Mouse (Mus musculus) frontal cortex, adult (tissue): ENCODE results near the gene Chst3.
"Not testable (repeated sequence)": the region's sequence is repeated elsewhere in the genome, so short reads cannot be mapped to it uniquely, and the experiment has no call there.

Experiments used
- ATAC-seq: cut with Nextera tagmentation; 2 replicates; pipeline ENCODE4 v1.9.2; 2017; ENCODE audit warnings: mild to moderate bottlenecking, moderate library complexity, mixed read lengths; ENCODE audit not compliant: low TSS enrichment

Gene Chst3

DNA sequence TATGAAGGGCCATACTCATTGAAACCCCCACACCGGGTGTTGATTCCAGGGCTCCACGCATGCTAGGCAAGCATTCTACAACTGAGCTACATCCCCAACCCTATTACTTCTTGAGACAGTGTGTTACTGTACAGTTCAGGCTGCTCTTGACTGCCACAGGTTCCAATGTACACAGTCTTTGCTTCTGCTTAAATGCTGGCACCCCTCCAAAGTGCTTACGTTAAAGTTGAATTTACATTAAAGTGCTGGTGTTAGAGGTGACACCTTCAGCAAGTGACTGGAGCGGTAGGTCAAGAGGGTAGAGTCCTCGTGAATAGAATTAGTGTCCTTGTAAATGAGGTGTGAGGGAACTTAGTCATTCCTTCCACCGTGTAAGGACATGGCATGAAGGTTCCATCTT, 19.7 kb downstream of the Chst3 start:
- no peak for ATAC-seq

DNA sequence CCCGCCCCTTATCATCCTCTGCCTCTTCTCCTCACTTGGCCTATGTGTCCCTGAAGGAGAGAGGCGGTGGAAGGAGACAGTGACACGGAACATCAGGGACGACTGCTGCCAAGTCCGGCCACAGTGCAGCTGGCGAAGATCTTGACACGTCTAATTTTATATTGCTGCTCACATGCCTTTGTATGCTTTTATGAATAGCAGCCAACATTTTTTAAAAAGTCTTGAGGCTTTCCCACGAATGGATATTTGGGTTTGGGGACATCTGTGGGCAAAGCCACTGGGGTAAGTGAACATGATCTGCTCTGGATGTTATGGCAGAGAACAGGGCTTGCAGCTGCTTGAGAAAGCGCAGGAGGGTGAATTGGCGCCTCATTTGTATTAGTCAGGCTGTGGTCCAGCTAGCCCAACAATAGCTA, 21.6 kb downstream of the Chst3 start:
- no peak for ATAC-seq

DNA sequence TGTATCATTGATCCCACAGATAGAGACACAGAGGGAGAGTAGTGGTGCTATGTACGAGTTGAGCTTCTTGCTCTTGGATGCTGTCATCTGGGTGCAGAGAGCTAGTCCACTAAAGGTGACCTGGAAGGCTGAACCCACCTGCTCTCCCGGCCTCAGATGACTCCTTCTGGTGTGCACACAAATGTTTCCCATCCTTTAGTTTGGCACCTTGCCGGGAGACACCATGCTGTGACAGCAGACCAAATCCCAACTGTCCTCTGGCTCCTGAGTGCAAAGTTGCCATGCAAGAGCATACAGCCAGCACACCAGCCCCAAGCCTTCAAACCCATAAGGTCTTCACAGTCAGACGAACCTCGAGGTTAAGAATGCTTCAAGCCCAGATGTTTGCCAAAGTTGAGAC, 22.1 kb downstream of the Chst3 start:
- ATAC-seq, result no peak

DNA sequence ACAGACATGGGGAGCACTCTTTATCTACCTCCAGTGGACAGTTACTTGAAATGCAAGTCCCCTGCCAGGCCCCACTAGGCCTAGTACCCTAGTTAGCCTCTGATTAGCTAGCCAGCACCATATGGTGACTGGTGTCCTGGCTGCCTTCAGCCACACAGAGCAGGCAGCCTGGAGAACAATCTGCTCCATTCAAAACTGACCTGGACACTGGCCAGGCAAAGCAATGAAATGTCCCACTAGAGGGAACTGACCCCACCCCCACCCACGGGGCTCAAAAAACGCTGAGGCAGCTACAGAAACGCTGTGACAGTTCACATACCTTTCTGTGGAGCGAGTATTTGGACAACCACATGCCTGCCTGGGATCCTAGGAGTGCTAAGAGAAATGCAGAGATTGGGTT, 24.0 kb downstream of the Chst3 start:
- ATAC-seq, result no peak

DNA sequence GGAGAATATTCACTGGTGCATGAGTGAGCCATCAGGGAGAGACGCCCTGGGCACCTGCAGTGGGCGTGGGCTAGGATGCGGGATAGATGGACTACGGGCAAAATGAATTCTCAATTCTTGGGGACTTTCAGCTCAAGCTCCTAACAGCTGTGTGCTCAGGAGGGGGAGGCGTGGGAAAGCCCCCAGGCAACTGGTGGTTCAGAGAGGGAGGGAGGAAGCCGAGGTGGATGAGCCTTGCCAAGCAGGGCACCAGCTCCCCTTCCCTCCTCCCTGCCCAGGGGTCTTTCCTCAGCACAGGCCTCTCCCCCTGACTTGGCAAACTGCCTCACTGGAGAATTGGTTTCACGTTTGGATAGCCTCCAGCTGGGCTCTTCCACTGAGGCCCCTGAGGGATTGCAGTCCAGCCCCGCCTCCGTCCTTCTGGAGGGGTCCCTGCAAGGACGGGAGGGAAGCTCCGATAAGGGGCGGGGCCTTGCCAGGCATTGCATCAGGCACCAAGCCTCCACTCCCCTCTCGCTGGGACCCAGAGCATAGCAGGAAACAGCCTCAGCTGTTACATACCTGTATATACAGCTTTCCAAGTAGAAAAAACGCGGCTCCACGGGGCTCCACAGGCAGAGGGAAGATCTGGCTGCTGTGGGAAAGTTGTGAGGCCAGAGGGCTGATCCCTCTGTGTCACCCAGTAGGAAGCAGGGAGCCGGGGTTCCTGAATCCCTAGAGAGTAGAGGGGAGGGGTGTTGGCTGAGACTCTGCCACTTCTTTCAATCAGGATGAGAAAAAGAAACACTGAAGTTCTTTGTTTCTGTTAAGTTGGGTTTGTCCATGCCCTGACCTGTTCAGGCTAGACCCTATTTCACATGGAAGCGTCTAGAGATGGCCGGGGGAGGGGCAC, 25.3 kb downstream of the Chst3 start:
- no peak for ATAC-seq

DNA sequence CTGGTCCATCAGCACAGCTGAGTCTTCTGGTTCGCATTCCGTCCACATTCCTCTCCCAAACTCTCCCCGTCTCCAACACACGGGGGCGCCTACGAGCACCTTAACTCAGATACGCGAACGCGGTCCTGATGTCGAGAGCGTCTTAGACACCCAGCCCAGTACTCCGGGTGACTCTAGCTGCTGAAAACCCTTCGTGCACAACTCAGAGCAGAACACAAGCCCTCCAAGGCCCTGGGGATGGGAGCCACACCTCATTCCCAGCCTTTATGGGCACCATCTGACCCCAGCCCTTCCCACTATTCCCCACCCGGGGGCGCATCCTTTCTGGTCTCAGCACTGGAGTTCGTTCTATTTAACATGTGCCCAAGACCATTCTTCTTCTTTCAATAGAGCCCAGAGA, 27.3 kb downstream of the Chst3 start:
- ATAC-seq, result peak; percentile 93

DNA sequence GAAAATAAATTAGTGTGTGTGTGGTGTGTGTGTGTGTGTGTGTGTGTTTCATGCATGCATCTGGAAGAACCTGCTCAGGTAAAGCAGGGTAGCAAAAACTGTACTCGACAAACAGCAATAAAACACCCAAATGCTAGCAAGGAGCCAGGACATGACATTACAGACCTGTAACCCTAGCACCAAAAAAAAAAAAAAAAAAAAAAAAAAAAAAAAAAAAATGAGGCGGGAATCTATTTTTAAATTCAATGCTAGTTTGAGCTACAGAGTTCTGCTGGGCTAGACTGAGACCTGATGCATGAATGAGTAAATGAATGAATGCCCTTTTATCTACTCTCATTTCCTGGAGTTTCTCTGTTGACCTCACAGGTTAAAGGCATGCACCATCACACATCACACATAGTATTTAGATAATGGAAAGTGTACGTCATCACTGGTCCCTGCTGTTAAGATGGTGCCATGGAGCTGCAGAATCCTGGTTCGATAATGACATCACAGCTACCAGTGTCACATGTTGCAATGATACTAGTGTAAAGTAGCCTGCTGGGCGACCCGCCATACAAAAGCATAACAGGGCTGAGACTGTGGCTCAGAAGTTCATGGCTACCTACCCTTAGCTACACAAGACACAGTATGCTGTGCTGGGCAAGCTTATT, 29.4 kb downstream of the Chst3 start:
- no peak for ATAC-seq

DNA sequence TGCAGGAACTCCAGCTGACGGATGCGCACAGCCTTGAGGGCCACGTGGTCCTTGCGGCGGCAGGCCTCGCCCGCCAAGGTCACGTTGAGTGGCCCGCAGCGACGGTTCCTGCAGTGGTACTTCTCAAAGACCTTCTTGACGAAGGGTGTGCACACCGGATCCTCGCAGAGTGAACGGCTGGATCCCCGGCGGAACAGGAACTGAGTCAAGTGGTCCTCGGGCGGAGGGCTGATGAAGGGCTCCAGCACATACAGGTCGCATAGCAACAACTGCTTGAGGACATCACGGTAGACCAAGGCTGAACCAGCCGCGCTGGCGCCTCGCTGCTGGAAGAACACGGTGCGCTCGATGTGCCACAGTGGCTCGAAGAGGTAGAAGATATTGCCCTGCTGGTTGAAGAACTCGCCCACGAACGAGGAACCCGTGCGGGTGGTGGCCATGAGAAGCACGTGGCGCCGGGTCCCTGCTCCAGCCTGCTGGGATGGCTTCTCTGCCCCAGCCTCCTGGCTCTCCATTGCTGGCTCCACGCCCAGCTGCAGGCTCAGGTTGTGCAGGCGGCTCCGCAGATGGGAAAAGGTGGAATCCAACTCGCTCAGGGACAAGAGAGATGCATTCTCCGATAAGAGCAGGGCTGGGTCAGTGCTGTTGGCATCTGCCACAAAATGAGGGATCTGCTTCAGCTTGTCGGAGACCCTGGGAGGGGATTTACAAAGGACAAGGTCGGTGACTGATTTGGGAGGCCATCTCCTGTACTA, 32.7 kb downstream of the Chst3 start:
- no peak for ATAC-seq

DNA sequence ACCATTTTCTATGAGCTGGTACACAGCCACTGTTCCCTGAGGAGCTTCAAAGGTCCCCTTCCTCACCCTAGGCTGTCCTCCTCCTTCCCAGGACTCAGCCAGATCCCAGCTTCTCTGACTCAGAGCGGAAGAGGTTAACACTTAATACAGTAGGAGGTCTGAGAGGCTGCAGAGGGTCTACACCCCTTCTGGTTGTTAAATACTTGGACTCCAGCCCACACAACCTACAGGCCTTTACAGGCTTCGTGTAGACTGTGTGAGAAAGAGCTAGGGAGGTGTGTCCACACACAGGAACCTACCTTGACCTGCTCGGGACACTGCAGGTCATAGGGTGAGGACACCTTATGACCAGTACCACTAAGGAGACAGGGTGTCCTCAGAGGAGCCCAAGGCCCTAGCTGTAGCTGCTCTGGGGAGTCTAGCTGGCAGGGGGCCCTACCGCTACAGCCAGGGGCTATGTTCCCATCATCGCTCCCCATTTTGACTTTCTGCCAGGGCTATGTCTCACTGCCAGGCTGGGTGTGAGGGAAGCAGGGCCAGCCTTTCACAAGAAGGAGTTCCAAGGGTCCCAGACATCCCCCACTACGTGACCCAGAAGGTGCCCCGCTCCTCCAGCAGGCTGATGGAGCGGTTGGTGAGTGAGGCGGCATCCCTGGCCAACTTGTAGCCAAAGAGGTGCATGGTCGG, 33.9 kb downstream of the Chst3 start:
- no peak for ATAC-seq

DNA sequence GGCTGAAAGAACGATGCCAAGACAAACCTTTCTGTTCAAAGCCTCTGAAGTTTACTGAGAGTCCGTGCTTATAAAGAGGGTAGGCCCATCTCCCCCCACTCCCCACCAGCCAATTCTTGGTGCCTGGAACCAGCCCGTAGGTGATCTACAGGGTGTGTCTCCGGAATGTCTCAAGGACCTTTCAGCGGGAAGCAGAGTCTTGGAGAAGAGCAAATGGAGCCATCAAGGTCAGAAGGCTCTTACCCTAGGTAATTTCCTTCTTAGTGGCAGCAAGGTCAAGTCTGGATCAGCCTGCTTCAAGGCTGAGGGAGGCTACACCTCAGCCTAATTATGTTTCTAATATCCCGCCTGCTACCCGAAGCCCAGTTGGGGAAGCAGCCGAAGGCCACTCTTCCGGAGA, 43.8 kb downstream of the Chst3 start:
- ATAC-seq, result not testable (repeated sequence)

DNA sequence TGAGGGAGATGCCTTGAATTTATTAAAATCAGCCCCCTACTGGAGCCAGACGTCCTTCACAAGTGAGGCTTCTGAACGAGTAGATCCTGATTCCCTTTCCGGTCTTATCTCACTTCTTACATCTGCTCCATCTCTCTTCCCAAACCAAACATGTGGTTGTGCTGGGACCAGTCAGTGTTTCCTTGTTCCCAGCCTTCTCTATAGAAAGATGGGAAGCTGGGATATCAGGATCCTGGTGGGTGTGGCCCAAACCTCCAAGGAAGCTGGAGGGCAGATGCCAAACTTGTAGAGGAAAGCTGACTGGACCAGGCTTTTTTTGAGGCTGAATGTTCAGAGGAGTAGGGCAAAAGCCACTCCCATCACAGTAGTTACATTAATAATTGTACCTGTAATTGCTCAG, 44.6 kb downstream of the Chst3 start:
- no peak for ATAC-seq

DNA sequence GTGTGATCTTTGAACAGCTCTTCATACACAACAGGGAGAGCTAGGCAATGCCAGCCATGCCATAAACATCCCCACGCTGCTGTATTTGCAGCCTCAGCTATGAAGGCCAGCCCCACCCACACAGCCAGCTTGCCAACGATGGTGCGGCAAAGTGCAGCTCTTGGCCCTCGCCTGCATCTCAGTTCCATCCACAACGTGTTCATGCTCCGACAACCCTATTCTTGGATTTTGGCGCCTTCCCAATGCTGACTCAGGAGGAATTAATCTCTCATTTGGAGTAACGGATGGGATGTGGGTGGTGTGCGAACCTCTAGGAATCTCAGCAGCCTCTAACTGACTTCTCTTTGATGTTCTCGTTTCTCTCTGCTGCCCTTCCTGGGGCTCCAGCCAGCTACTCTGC, 46.0 kb downstream of the Chst3 start:
- ATAC-seq, result peak; percentile 97

DNA sequence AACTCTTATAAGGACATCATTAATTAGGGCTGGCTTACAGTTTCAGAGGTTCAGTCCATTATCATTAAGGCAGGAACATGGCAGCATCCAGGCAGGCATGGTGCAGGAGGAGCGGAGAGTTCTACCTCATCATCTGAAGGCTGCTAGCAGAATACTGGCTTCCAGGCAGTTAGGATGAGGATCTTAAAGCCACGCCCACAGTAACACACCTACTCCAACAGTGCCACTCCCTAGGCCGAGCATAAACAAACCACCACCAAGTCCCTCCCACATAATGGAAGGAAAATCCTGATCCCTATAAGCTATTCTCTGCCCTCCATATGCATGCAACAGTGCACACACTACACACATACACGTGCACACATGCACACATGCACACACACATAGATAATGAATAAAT, 46.8 kb downstream of the Chst3 start:
- ATAC-seq, result no peak

DNA sequence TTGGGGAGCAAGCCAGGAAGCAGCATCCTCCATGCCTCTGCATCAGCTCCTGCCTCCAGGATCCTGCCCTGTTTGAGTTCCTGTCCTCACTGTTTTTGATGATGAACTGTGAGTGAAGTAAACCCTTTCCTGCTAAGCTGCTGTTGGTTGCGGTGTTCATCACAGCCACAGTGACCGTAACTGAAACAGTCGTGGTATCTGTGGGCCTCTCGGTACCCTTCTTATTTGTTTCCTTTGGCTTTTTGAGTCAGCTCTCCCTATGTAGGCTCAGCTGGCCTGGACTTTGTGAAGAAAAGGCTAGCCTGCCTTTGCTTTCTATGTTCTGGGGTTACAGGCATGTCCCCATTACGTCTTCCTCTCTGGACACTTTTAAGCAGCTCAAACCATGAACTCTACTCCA, 47.7 kb downstream of the Chst3 start:
- no peak for ATAC-seq

DNA sequence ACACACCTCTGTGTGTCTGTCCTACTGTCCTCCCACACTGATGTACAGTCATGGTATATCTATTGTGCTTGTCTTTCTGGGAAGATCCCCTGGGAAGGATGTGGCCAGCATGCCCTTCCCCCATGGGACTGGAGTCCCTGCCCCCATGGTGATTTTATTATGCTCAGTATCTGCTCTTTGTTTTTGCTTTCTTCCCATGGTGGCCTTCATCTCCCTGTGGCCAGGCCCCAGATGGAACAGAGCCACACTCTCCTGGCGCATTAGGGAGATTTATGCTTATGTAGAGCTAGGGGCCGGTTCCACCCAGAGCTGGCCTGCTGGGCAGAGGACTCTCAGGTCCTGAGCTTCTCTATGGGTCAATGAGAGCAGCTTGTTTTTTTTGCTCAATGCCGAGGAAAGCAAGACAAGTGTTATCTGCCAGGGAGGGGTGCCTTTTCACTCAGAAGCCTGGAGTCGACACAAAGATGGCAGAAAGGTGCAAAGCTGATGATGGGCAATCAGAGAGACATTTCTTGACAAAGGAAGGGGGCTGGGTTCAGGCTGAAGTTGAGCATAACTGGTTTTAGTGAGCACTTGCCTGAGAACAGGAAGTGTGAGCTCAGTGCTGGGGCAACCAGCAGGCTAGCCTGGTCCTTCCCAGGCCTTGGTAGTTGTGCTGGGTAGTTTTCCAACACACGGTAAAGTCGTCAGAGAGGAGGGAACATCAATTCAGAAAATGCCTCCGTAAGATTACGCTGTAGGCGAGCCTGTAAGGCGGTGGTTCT, 48.6 kb downstream of the Chst3 start:
- ATAC-seq, result no peak

DNA sequence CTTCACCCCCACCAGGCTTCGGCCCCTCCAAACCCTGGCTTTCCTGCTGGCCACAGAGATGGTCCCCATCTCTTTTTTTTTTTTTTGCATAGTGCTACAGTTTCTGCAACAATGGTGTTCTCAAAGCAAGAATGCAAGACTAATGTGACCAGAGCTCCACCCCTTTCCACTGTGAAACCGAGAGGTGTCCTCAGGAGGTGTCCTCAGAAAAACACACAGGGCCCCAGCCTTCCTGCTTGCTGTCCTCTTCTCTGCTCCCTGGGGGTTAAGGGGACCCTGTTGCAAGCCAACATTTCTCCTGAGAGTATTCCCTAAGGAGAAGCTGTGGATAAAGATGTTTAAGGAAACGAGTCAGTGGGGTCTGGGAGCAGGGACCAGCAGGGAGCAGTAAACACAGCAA, 50.1 kb downstream of the Chst3 start:
- no peak for ATAC-seq

DNA sequence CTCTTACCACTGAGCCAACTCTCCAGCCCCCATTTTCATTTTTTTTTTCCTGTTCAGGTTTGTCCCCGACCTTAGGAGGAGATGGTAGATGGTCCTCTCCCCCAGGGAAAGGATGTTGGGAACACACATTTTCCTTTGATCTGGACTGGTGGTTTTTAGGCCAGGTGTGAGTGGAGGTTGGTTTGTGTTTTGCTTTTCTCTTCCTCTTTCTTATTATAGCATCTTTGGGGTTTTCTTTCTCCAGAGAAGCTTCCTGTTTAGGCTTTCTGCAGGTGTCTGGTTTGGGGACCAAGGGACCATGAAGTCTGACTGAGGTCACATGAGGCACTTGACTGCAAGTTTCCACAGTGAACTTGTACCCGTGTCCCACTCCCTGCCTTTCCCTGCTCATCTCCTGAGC, 50.8 kb downstream of the Chst3 start:
- ATAC-seq, result no peak

DNA sequence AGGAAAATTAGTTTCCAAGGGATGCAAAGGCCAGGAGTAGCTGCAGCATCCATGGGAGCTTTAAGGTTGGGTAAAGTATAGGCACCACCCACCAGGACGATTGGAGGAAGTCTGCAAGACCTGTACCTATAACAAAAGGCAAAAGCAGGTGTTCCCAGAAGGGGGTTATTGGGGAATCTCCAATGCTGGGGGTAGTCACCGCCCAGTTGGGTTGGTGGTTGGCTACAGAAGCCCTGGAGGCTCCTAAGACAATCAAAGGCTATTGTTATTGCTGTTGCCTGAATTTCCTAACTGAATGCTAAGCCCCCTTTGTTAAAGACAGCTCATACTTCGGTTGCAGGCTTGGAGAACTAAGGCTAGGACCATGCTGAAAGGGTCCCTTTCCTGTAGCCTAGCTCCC, 53.0 kb downstream of the Chst3 start:
- ATAC-seq, result no peak

DNA sequence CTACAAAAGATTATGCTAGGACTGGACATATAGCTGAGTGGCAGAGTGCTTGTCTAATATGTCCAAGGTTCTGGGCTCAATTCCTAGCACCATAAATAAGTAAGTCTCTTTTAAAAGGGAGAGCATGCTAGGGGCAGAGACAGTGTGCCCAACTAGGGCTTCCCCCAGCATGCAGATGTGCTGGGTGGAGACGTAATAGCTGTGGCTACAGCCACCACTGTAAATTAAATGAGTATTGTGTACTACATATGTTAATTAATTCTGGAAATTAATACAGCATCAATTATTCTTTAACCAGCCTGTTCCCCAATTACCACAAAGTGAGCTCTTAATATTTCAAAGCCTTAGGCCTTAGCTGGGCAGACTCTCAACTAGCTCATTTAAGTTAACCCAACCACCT, 54.2 kb downstream of the Chst3 start:
- ATAC-seq, result no peak

DNA sequence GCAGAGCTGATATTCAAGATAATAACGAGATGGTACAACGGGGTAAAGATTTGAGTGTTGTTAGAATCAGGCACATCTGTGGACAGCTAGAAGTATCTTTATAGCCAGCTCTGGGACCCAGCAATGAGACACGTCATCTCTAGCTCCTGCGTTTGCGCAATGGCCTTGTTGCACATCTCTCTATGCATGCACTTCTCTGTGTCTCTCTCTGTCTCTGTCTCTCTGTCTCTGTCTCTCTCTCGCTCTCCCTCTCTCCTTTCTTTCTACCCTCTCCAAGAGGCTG, 56.1 kb downstream of the Chst3 start:
- no peak for ATAC-seq

DNA sequence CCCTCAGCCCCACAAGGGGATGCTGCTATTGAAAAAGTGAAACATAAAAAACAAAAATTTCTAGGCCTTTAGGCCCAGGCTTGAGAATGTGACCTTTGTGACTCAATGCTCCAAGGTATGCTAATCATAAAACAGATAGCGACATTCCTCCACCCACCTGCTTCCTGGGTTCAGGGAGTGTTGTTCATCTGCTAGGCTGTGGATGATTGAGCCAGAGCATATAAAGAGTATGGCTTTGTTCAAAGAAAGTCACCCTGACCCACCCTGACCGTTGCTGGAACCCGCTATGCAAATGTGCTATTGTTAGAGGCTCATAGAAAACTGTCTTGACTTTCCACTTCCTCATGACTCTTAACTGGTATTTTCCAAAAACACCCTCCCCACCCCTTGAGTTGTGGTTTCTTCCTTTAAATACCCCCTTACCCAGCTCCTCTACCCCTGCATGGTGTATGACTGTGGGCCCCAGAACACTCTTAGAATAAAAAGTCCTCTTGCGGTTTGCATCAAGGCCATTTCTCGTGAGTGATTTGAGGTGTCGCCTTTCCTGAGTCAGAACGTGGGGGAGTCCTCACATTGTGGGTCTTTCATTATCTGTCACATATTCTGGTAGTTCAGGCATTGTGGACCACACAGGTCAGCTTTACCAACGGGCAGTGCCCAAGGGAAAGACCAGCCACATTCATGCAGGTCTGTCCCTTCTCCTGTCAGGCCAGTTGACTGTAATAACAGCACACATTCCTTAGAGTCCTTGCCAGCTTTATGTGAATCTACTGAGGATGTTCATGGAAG, 56.7 kb downstream of the Chst3 start:
- ATAC-seq, result not testable (repeated sequence)
